Mouse (Mus musculus) bone marrow macrophage, adult 2 months (primary cell): Measurements from ENCODE around the gene Vav1.

Experiments used
- CTCF ChIP-seq: IDR thresholded peaks from 2 replicates; pipeline ENCODE4 v1.5.1; 2012; ENCODE audit warnings: low read depth, mild to moderate bottlenecking, low read length, moderate library complexity
- POLR2A ChIP-seq: IDR thresholded peaks from 2 replicates; pipeline ENCODE4 v1.6.1; 2012; ENCODE audit warnings: mild to moderate bottlenecking, low read depth, low read length, borderline replicate concordance

GRCm38 (mm10) chr17:57275997-57276351, 2.9 kb upstream of the Vav1 start:
- TF ChIP-seq POLR2A: no peak
- no peak for TF ChIP-seq CTCF
